Mouse (Mus musculus): ENCODE results near the gene Klrb1. TPM values are rescaled to one million over a fixed set of nuclear protein-coding genes. Genes with fewer than 3 reads are reported as not detected.
A peak's percentile ranks its signal among the peaks of the same experiment; 100 is the strongest.
"Not testable (repeated sequence)": the region's sequence is repeated elsewhere in the genome, so short reads cannot be mapped to it uniquely, and the experiment has no call there.

Klrb1 gene
- polyA plus RNA-seq (2016; fragmentation: Nextera tagmentation; extraction: Ambion mirVana) = not detected in 2 replicates

GRCm38 (mm10) chr6:128722959-128723358 lies at the start of gene Klrb1:
Gene Klrb1 (minus strand): TSS chr6:128723059.
- Histone ChIP-seq H3K36me3 (no peaks in the 10 kb centered on the region), H3K9me3 (replicated peaks) (no peaks in the 10 kb centered on the region), H3K27ac (no peak within 1 kb of the TSS), H3K4me3 (no peak within 1 kb of the TSS), H3K4me2 (replicated peaks) (no peak within 1 kb of the TSS), H3K4me1 (no peaks in the 10 kb centered on the region), H3K27me3 (no peaks in the 10 kb centered on the region), H3K9ac (no peak within 1 kb of the TSS)
- no peak for ATAC-seq (ENCODE audit: low FRiP score)
- 88% methylated on average over 4 of the region's 4 CpGs for WGBS

GRCm38 (mm10) chr6:128769481-128770253 lies 46.8 kb upstream of the Klrb1 start:
- Histone ChIP-seq H3K9me3 (replicated peaks) (no peaks in the 10 kb centered on the region), H3K36me3 (no peaks in the 10 kb centered on the region), H3K4me1 (peaks cover 6% of the 10 kb centered on the region), H3K9ac (no peak overlapping the region), H3K4me2 (replicated peaks) (no peak overlapping the region), H3K27ac (peak overlapping the region; percentile 40; the same call in 1 of the 2 replicates), H3K4me3 (no peak overlapping the region), H3K27me3 (no peaks in the 10 kb centered on the region)
- WGBS = 72% methylated on average over 10 of the region's 10 CpGs
- no peak for ATAC-seq (ENCODE audit: low FRiP score)

- 74% methylated on average over 4 of the region's 4 CpGs for WGBS
- Histone ChIP-seq H3K27me3 (no peaks in the 10 kb centered on the region), H3K4me3 (no peak overlapping the region), H3K4me2 (replicated peaks) (no peak overlapping the region), H3K27ac (no peak overlapping the region), H3K36me3 (no peaks in the 10 kb centered on the region), H3K9me3 (replicated peaks) (no peaks in the 10 kb centered on the region), H3K4me1 (peaks cover 6% of the 10 kb centered on the region), H3K9ac (no peak overlapping the region)
- no peak for ATAC-seq (ENCODE audit: low FRiP score)
Observed at GRCm38 (mm10) chr6:128768047-128768446, 45.2 kb upstream of the Klrb1 start.

GRCm38 (mm10) chr6:128766486-128767254 lies 43.8 kb upstream of the Klrb1 start:
- whole genome bisulfite sequencing = 63% methylated on average over 6 of the region's 6 CpGs
- H3K27ac ChIP-seq = not testable (repeated sequence)

GRCm38 (mm10) chr6:128765211-128765610 lies 42.4 kb upstream of the Klrb1 start:
- H3K27ac ChIP-seq = no peak overlapping the region
- H3K27me3 ChIP-seq = no peaks in the 10 kb centered on the region
- no peaks in the 10 kb centered on the region for H3K9me3 ChIP-seq (replicated peaks)
- 79% methylated on average over 1 of the region's 1 CpGs for WGBS
- no peak overlapping the region for H3K9ac ChIP-seq
- ATAC-seq (ENCODE audit: low FRiP score) = no peak
- no peak overlapping the region for H3K4me3 ChIP-seq
- no peaks in the 10 kb centered on the region for H3K36me3 ChIP-seq
- H3K4me1 ChIP-seq = peaks cover 10% of the 10 kb centered on the region
- H3K4me2 ChIP-seq (replicated peaks) = no peak overlapping the region

More at GRCm38 (mm10) chr6:128766486-128767254, 43.8 kb upstream of the Klrb1 start:
- H3K4me2 ChIP-seq (replicated peaks) = 0 out of 2 replicates have a peak overlapping the region, but pooled peaks have one; percentile 6
- not testable (repeated sequence) for ATAC-seq (ENCODE audit: low FRiP score); H3K4me3 ChIP-seq; H3K9me3 ChIP-seq (replicated peaks); H3K9ac ChIP-seq; H3K4me1 ChIP-seq; H3K27me3 ChIP-seq; H3K36me3 ChIP-seq

GRCm38 (mm10) chr6:128764598-128764997 lies 41.7 kb upstream of the Klrb1 start:
- ATAC-seq (ENCODE audit: low FRiP score) = no peak
- Histone ChIP-seq H3K27ac (no peak overlapping the region), H3K4me2 (replicated peaks) (peak overlapping the region; percentile 47), H3K4me3 (peak overlapping the region; percentile 49), H3K36me3 (no peaks in the 10 kb centered on the region), H3K27me3 (no peaks in the 10 kb centered on the region), H3K9me3 (replicated peaks) (no peaks in the 10 kb centered on the region), H3K9ac (peak overlapping the region; percentile 28; the same call in 1 of the 2 replicates), H3K4me1 (peaks cover 6% of the 10 kb centered on the region)
- 18% methylated on average over 5 of the region's 5 CpGs for WGBS

GRCm38 (mm10) chr6:128763736-128764523 lies 41.1 kb upstream of the Klrb1 start:
- Histone ChIP-seq H3K9ac (peak overlapping the region; percentile 66), H3K9me3 (replicated peaks) (no peaks in the 10 kb centered on the region), H3K4me3 (peak overlapping the region; percentile 49), H3K27ac (peak overlapping the region; percentile 88), H3K4me2 (replicated peaks) (peak overlapping the region; percentile 59), H3K36me3 (no peaks in the 10 kb centered on the region), H3K27me3 (no peaks in the 10 kb centered on the region), H3K4me1 (0 out of 2 replicates have a peak, but pooled peaks cover 3% of the 10 kb centered on the region)
- peak; percentile 90 for ATAC-seq (ENCODE audit: low FRiP score)
- 2% methylated on average over 30 of the region's 30 CpGs for WGBS

- H3K4me1 ChIP-seq; H3K9me3 ChIP-seq (replicated peaks); ATAC-seq (ENCODE audit: low FRiP score); H3K27me3 ChIP-seq; H3K36me3 ChIP-seq: not testable (repeated sequence)
- 71% methylated on average over 10 of the region's 10 CpGs for WGBS
- Histone ChIP-seq H3K4me3 (peak overlapping the region; percentile 49), H3K4me2 (replicated peaks) (peak overlapping the region; percentile 59), H3K9ac (peak overlapping the region; percentile 66; the same call in 1 of the 2 replicates), H3K27ac (peak overlapping the region; percentile 88)
Observed at GRCm38 (mm10) chr6:128762892-128763670, 40.2 kb upstream of the Klrb1 start.

GRCm38 (mm10) chr6:128761144-128761540 lies 38.3 kb upstream of the Klrb1 start:
- Histone ChIP-seq H3K27me3 (no peaks in the 10 kb centered on the region), H3K9me3 (replicated peaks) (no peaks in the 10 kb centered on the region), H3K27ac (peak overlapping the region; percentile 40; the same call in 1 of the 2 replicates), H3K4me1 (0 out of 2 replicates have a peak, but pooled peaks cover 3% of the 10 kb centered on the region), H3K4me2 (replicated peaks) (peak overlapping the region; percentile 48), H3K4me3 (peak overlapping the region; percentile 57), H3K36me3 (no peaks in the 10 kb centered on the region), H3K9ac (peak overlapping the region; percentile 50)
- WGBS = 43% methylated on average over 5 of the region's 5 CpGs
- ATAC-seq (ENCODE audit: low FRiP score) = no peak

GRCm38 (mm10) chr6:128760416-128761143 lies 37.7 kb upstream of the Klrb1 start:
- Histone ChIP-seq H3K4me2 (replicated peaks) (peak overlapping the region; percentile 48), H3K9ac (peak overlapping the region; percentile 73), H3K27ac (peak overlapping the region; percentile 87), H3K4me3 (peak overlapping the region; percentile 57)
- not testable (repeated sequence) for H3K9me3 ChIP-seq (replicated peaks); H3K4me1 ChIP-seq; H3K36me3 ChIP-seq; H3K27me3 ChIP-seq
- WGBS = under 1% methylated on average over 44 of the region's 44 CpGs
- ATAC-seq (ENCODE audit: low FRiP score) = peak; percentile 69

- peak overlapping the region; percentile 57 for H3K4me3 ChIP-seq
- H3K36me3 ChIP-seq; H3K4me1 ChIP-seq; H3K27me3 ChIP-seq; H3K9me3 ChIP-seq (replicated peaks): not testable (repeated sequence)
- peak overlapping the region; percentile 87 for H3K27ac ChIP-seq
- under 1% methylated on average over 22 of the region's 22 CpGs for WGBS
- peak; percentile 30 for ATAC-seq (ENCODE audit: low FRiP score)
- peak overlapping the region; percentile 73 for H3K9ac ChIP-seq
- H3K4me2 ChIP-seq (replicated peaks) = peak overlapping the region; percentile 38
Observed at GRCm38 (mm10) chr6:128760016-128760415, 37.2 kb upstream of the Klrb1 start.
